Mouse (Mus musculus): Measurements from ENCODE around the gene Arsg.

Gene Arsg

DNA sequence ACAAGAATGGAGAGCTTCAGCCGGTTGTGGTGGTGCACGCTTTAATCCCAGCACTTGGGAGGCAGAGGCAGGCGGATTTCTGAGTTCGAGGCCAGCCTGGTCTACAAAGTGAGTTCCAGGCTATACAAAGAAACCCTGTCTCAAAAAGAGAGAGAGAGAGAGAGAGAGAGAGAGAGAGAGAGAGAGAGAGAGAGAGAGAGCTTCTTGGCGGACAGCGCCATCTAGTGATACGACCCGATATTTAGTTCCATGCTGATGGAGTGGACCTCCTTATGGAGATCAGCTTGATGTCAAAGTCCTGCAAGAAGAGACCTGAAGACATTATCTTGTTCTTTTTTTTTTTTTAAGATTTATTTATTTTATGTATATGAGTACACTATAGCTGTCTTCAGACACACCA is 145.9 kb downstream of the Arsg start:
- peak in 1 of 2 experiments; percentile 57 for DNase-seq (ENCODE audit: low spot score in 2 of 2)

DNA sequence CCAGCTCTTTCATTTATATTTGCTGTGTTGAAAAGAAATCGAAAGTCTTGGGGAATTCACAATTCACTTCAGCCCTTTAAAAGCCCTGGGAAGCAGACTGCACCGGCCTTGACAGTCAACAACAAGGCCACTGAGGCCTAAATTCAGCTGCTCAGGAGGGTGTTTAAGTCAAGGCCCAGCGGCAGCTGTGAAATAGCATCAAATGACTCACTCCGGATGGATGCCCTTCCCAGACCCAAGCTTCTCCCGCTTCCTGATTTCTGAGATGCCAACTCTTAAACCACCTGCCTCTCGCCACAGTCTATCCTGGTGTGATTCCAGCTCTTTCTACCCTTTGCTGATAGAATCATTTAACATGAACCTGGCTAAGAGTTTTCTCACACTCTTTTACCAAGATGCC is 147.2 kb downstream of the Arsg start:
- DNase-seq (ENCODE audit: low spot score in 2 of 2), result no peak

DNA sequence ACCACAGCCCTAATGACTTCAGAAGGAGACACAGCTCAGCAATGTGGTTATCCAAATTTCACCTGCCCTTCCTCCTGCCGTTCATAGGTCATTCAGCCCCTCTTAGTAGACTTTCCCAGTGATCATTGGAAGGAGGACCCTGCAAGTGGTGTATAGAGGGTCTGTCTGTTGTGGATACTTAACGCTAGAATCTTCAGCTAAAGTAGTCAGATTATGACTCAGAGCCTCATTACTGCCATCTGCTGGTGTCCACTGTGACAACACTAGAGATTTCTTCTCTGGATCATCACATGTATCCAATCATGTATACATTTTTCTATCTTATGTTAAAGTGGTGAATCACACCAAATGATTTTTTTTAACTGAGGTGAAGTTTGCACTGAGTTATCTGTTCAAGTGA is 148.0 kb downstream of the Arsg start:
- peak in 1 of 2 experiments; percentile 41 for DNase-seq (ENCODE audit: low spot score in 2 of 2)

DNA sequence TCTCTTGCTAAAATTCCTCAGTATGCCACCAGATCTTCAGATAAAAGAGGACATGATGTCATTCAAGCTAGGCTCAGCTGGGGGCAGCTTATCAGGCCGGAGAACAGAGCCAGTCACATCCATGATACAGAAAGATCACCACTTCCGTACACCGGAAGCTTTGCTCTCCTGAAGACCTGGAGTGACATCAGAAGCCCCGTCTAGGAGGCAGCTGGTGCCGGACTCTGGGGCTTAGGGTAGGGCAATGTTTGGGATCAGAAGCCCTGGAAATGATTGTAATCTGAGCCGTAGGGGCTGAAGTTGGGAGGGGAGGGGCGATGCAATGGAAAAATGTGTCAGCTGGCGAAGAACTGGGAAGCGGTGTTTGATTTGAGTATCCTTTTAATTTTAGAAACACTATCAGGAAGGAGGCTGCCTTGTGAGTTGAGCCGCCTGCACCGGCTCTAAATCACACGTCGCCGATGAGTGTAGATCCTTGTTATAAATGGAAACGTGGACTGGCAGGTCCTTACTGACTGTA is 149.4 kb downstream of the Arsg start:
- DNase-seq (ENCODE audit: low spot score in 2 of 2), result no peak
